Mouse (Mus musculus): ENCODE data around the gene Shc3.
A peak's percentile ranks its signal among the peaks of the same experiment; 100 is the strongest.

Gene Shc3

GRCm38 (mm10) chr13:51417796-51418195 lies 151.4 kb downstream of the Shc3 start:
- no peak for DNase-seq (ENCODE audit: low read depth, low spot score)

GRCm38 (mm10) chr13:51416727-51417126 lies 152.5 kb downstream of the Shc3 start:
- DNase-seq (ENCODE audit: low read depth, low spot score) = no peak

- peak; percentile 59 for DNase-seq (ENCODE audit: low read depth, low spot score)
These were observed 155.8 kb downstream of the Shc3 start for GRCm38 (mm10) chr13:51413461-51413860.

GRCm38 (mm10) chr13:51411696-51412430 lies 157.4 kb downstream of the Shc3 start:
- DNase-seq (ENCODE audit: low read depth, low spot score) = peak; percentile 76

- DNase-seq (ENCODE audit: low read depth, low spot score) = peak; percentile 25
These were observed 158.0 kb downstream of the Shc3 start for GRCm38 (mm10) chr13:51411243-51411642.

- DNase-seq (ENCODE audit: low read depth, low spot score) = no peak
These were observed 159.2 kb downstream of the Shc3 start for GRCm38 (mm10) chr13:51409936-51410481.

- no peak for DNase-seq (ENCODE audit: low read depth, low spot score)
These were observed 160.7 kb downstream of the Shc3 start, which contains the start of gene S1pr3 for GRCm38 (mm10) chr13:51408519-51409001. Gene S1pr3, plus strand, starts transcription at chr13:51408639.

GRCm38 (mm10) chr13:51407541-51408217 lies 161.5 kb downstream of the Shc3 start:
- DNase-seq (ENCODE audit: low read depth, low spot score) = no peak

GRCm38 (mm10) chr13:51405731-51406320 lies 163.4 kb downstream of the Shc3 start:
- DNase-seq (ENCODE audit: low read depth, low spot score) = no peak

- peak; percentile 53 for DNase-seq (ENCODE audit: low read depth, low spot score)
These were observed 164.7 kb downstream of the Shc3 start for GRCm38 (mm10) chr13:51404566-51404965.

- no peak for DNase-seq (ENCODE audit: low read depth, low spot score)
These were observed 168.3 kb downstream of the Shc3 start for GRCm38 (mm10) chr13:51400736-51401501.

GRCm38 (mm10) chr13:51400186-51400719 lies 169.0 kb downstream of the Shc3 start:
- DNase-seq (ENCODE audit: low read depth, low spot score) = no peak

GRCm38 (mm10) chr13:51399562-51399961 lies 169.7 kb downstream of the Shc3 start:
- no peak for DNase-seq (ENCODE audit: low read depth, low spot score)

- DNase-seq (ENCODE audit: low read depth, low spot score) = peak; percentile 46
These were observed 171.4 kb downstream of the Shc3 start for GRCm38 (mm10) chr13:51397861-51398260.

GRCm38 (mm10) chr13:51392256-51392655 lies 177.0 kb downstream of the Shc3 start:
- no peak for DNase-seq (ENCODE audit: low read depth, low spot score)

- DNase-seq (ENCODE audit: low read depth, low spot score) = no peak
These were observed 177.8 kb downstream of the Shc3 start for GRCm38 (mm10) chr13:51391359-51391916.

GRCm38 (mm10) chr13:51390398-51390797 lies 178.8 kb downstream of the Shc3 start:
- no peak for DNase-seq (ENCODE audit: low read depth, low spot score)

GRCm38 (mm10) chr13:51387908-51388307 lies 181.3 kb downstream of the Shc3 start:
- no peak for DNase-seq (ENCODE audit: low read depth, low spot score)

GRCm38 (mm10) chr13:51384899-51385298 lies 184.3 kb downstream of the Shc3 start:
- DNase-seq (ENCODE audit: low read depth, low spot score) = no peak

GRCm38 (mm10) chr13:51381498-51381897 lies 187.7 kb downstream of the Shc3 start:
- no peak for DNase-seq (ENCODE audit: low read depth, low spot score)
